Mouse (Mus musculus) pancreas, adult 10 weeks (tissue): ENCODE results near the gene Ccdc90b. TPM values are rescaled to one million over a fixed set of nuclear protein-coding genes. Genes with fewer than 3 reads are reported as not detected.

Experiments used
- polyA plus RNA-seq: library from polyadenylated mRNA; stranded (reverse); fragments of 350-450 nt; fragmentation: Illumina TruSeq; extraction: RNeasy Lipid Tissue Mini Kit (QIAGEN cat#74804); gene quantifications from one replicate; pipeline ENCODE4 v1.2.3, GENCODE M21; 2015; ENCODE audit warnings: low read depth, low replicate concordance; ENCODE audit not compliant: insufficient read depth

Gene Ccdc90b
- polyA plus RNA-seq: 4.7 TPM

GRCm38 (mm10) chr7:92560986-92561876 is at the start of gene Ccdc90b:
Gene Ccdc90b (plus strand): TSS chr7:92561149.

Other genes with a start within 250 kb of the Ccdc90b start
- not detected for gene Ankrd42, start 76.0 kb downstream of the Ccdc90b start, polyA plus RNA-seq
- 15.0 TPM for gene Pcf11, start 108.8 kb downstream of the Ccdc90b start, polyA plus RNA-seq
- 3.3 TPM for gene Rab30, start 180.5 kb downstream of the Ccdc90b start, polyA plus RNA-seq